Mouse (Mus musculus) E14TG2a.4 (cell line): ENCODE measurements around the gene Gale.

ENCODE experiments used
- CTCF ChIP-seq: conservative IDR thresholded peaks from 2 replicates; pipeline ENCODE4 v1.5.1; 2014; ENCODE audit warnings: low read length
- NANOG ChIP-seq: IDR thresholded peaks from 2 replicates; pipeline ENCODE4 v1.6.1; 2014; ENCODE audit warnings: borderline replicate concordance, low read length, mixed read lengths
- POU5F1 ChIP-seq: IDR thresholded peaks from 2 replicates; pipeline ENCODE4 v1.6.1; 2014; ENCODE audit warnings: low read length, borderline replicate concordance

- TF ChIP-seq CTCF, result no peak
- TF ChIP-seq POU5F1, result no peak
- TF ChIP-seq NANOG, result no peak
Observed at GRCm38 (mm10) chr4:135968271-135968869, 4.8 kb downstream of the Gale start.
